Mouse (Mus musculus) liver, adult 2 months (tissue): Measurements from ENCODE around the gene Zcchc14. TPM values are rescaled to one million over a fixed set of nuclear protein-coding genes. Genes with fewer than 3 reads are reported as not detected.

ENCODE experiments used
- DNase-seq: peaks from one replicate; pipeline ENCODE4 v3.0.0-alpha.2; 2011; ENCODE audit warnings: low read depth, low spot score; ENCODE audit errors: extremely low read depth
- H3K27ac ChIP-seq: fragments of 200-500 bp; replicated peaks from 2 replicates; pipeline ENCODE4 v1.5.1; 2012; ENCODE audit warnings: low read depth, mild to moderate bottlenecking, control low read depth, inconsistent platforms, low read length; ENCODE audit not compliant: insufficient read depth
- H3K27me3 ChIP-seq: fragments of 200-500 bp; 2 replicates; pipeline ENCODE4 v1.6.1; 2012; ENCODE audit warnings: mild to moderate bottlenecking, moderate library complexity, low read length, inconsistent platforms; ENCODE audit not compliant: control insufficient read depth, insufficient read depth
- H3K36me3 ChIP-seq: fragments of 200-500 bp; 2 replicates; pipeline ENCODE4 v1.6.1; 2012; ENCODE audit warnings: low read length, inconsistent platforms; ENCODE audit not compliant: control insufficient read depth, insufficient read depth
- H3K4me1 ChIP-seq: fragments of 200-500 bp; 2 replicates; pipeline ENCODE4 v1.6.1; 2011; ENCODE audit warnings: low read length; ENCODE audit not compliant: control insufficient read depth, insufficient read depth
- H3K4me3 ChIP-seq: fragments of 200-500 bp; 2 replicates; pipeline ENCODE4 v1.5.1; 2011; ENCODE audit warnings: low read depth, mild to moderate bottlenecking, control low read depth, low read length, moderate library complexity; ENCODE audit not compliant: insufficient read depth
- H3K79me2 ChIP-seq: fragments of 200-500 bp; 2 replicates; pipeline ENCODE4 v1.6.1; 2012; ENCODE audit warnings: inconsistent platforms, mild to moderate bottlenecking, low read length, moderate library complexity; ENCODE audit not compliant: control insufficient read depth, insufficient read depth
- H3K9ac ChIP-seq: fragments of 200-500 bp; 2 replicates; pipeline ENCODE4 v1.6.1; 2012; ENCODE audit warnings: low read depth, mild to moderate bottlenecking, control low read depth, inconsistent platforms, low read length
- CTCF ChIP-seq: fragments of 200-500 bp; IDR thresholded peaks from 2 replicates; pipeline ENCODE4 v1.5.1; 2011; ENCODE audit warnings: low read depth, low read length, control low read depth
- POLR2A ChIP-seq: fragments of 200-500 bp; IDR thresholded peaks from 2 replicates; pipeline ENCODE4 v1.6.1; 2011; ENCODE audit warnings: low read length, control low read depth; ENCODE audit not compliant: insufficient read depth; ENCODE audit errors: extremely low read depth
- WGBS: fragments of 180-500 bp; shearing (Covaris S2); methylation state at CpG from one replicate; pipeline ENCODE4 v1.1.7; 2018; 5-methylcytosine and 5-hydroxymethylcytosine counted together
- polyA plus RNA-seq: library from polyadenylated mRNA; depleted of rRNA; stranded (reverse); fragments of >200 nt; gene quantifications from 2 replicates; pipeline ENCODE4 v1.2.3, GENCODE M21; 2012; rRNA removed
- total RNA-seq: library from RNA; depleted of rRNA; stranded (reverse); fragments of >200 nt; gene quantifications from 2 replicates; pipeline ENCODE4 v1.2.3, GENCODE M21; 2014; rRNA removed

The Zcchc14 gene
- total RNA-seq = 9.2 and 14.8 TPM in 2 replicates
- polyA plus RNA-seq = 13.0 and 15.6 TPM in 2 replicates

DNA sequence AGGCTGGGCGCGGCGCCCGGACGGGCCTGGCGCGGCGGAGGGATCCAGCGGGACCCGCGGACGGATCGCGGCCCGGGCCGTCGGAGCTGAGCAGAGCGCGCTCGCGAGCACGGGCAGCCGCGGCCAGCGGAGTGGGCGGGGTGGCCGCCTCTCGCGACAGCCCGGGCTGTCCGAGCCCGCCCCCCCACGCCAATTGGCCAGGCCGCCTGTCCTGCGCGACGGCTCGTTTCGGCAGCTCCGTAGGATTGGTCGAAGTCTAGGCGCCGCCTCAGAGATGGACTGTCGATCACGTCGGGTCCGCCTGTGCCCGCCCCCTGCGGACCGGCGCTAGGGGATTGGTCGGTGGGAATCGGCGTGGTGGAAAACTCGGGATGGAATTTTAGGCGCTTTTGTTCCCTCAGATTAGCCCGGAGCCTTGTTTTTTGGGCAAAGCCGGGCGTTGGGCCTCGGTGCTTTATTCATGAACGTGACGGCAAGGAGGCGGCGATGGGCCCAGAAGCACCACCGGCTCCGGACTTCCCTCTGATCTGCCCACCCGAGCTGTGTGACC is at the start of gene Zcchc14:
Zcchc14 (minus strand) TSS at position 128 of the 550 bp plus-strand sequence.
- peak; percentile 89 for DNase-seq
- no peaks in the 10 kb centered on the region for H3K36me3 ChIP-seq
- H3K79me2 ChIP-seq = peaks cover 32% of the 10 kb centered on the region
- peak within 1 kb of the TSS; percentile 79 for H3K4me3 ChIP-seq
- H3K4me1 ChIP-seq = peaks cover 29% of the 10 kb centered on the region
- H3K27me3 ChIP-seq = no peaks in the 10 kb centered on the region
- H3K9ac ChIP-seq = peak within 1 kb of the TSS; percentile 98
- peak within 1 kb of the TSS; percentile 72 for H3K27ac ChIP-seq
- TF ChIP-seq POLR2A (peak; percentile 90), CTCF (no peak)
- under 1% methylated on average over 67 of the region's 67 CpGs for WGBS

DNA sequence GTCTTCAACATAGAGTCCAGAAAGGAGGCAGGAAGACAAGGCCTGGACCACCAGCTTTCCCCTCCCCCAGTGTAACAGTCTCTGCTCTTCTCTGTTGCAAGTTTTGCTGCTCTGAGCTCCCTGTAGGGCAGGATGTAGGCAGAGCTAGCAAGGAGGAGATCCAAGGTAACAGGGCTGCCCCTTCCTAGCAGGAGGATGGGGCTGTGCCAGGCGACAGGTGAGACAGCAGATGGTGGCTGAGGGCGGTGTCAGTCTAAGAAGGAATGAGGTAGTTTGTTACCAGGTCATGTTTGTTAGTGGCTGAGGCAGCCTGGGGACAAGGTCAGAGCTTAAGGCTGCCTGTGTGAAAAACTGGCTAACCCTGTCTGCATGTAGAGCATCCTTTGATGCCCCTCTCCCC is 47.2 kb upstream of the Zcchc14 start:
- TF ChIP-seq POLR2A = no peak
- TF ChIP-seq CTCF = no peak
- 96% methylated on average over 2 of the region's 2 CpGs for WGBS
- H3K4me3 ChIP-seq = no peak overlapping the region
- no peaks in the 10 kb centered on the region for H3K27me3 ChIP-seq
- H3K36me3 ChIP-seq = no peaks in the 10 kb centered on the region
- no peaks in the 10 kb centered on the region for H3K79me2 ChIP-seq
- H3K9ac ChIP-seq = no peak overlapping the region
- no peak overlapping the region for H3K27ac ChIP-seq
- DNase-seq = no peak
- peaks cover 5% of the 10 kb centered on the region; the same call in 1 of the 2 replicates for H3K4me1 ChIP-seq

GRCm38 (mm10) chr8:121698615-121699101 is 46.0 kb upstream of the Zcchc14 start:
- no peaks in the 10 kb centered on the region for H3K79me2 ChIP-seq
- H3K27me3 ChIP-seq = no peaks in the 10 kb centered on the region
- H3K36me3 ChIP-seq = no peaks in the 10 kb centered on the region
- no peak for TF ChIP-seq POLR2A
- TF ChIP-seq CTCF = no peak
- H3K9ac ChIP-seq = no peak overlapping the region
- no peak overlapping the region for H3K27ac ChIP-seq
- peaks cover 5% of the 10 kb centered on the region; the same call in 1 of the 2 replicates for H3K4me1 ChIP-seq
- H3K4me3 ChIP-seq = no peak overlapping the region
- 40% methylated on average over 9 of the region's 9 CpGs for WGBS
- DNase-seq = no peak

GRCm38 (mm10) chr8:121697735-121698614 is 45.3 kb upstream of the Zcchc14 start:
- Histone ChIP-seq H3K4me3 (no peak overlapping the region), H3K9ac (no peak overlapping the region), H3K27me3 (no peaks in the 10 kb centered on the region), H3K27ac (no peak overlapping the region), H3K79me2 (no peaks in the 10 kb centered on the region), H3K36me3 (no peaks in the 10 kb centered on the region), H3K4me1 (peaks cover 5% of the 10 kb centered on the region; the same call in 1 of the 2 replicates)
- DNase-seq = no peak
- TF ChIP-seq CTCF = no peak
- TF ChIP-seq POLR2A = no peak
- whole genome bisulfite sequencing = 48% methylated on average over 16 of the region's 17 CpGs

DNA sequence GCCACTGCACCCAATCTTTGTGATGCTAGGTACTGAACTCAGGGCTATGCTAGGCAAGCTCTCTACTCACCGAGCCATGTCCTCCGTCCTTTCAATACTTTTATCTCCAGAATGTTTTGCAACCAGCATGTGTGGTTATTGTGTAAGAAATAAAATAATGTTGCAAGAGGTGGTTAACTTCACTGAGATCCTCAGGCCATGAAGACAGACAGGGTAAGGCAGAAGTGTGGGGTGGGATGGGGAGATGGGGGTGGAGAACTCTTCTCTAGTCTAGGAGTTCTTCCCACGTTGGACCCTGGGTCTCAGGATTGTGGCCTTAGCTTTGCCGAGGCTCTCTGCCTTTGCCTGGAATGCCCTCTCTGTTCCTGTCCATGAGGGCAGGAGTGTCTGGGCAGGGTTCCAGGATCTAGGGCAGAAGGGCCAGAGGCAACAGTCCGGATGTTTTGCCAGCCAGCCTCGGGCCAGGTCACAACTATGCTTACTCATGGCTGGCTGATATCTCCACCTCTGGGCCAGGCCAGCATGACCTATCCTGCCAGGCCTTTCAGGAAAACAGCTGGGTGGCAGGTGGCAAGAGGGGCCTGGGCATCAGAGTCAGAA is 43.0 kb upstream of the Zcchc14 start:
- Histone ChIP-seq H3K9ac (no peak overlapping the region), H3K4me1 (peaks cover 5% of the 10 kb centered on the region; the same call in 1 of the 2 replicates), H3K36me3 (no peaks in the 10 kb centered on the region), H3K27me3 (no peaks in the 10 kb centered on the region), H3K79me2 (no peaks in the 10 kb centered on the region), H3K27ac (peak overlapping the region; percentile 46; the same call in 1 of the 2 replicates), H3K4me3 (no peak overlapping the region)
- no peak for TF ChIP-seq POLR2A
- no peak for TF ChIP-seq CTCF
- WGBS = 8% methylated on average over 6 of the region's 6 CpGs
- DNase-seq = peak; percentile 97
